Mouse (Mus musculus): Measurements from ENCODE around the gene Brms1l. TPM values are rescaled to one million over a fixed set of nuclear protein-coding genes. Genes with fewer than 3 reads are reported as not detected.

Brms1l gene
- polyA plus RNA-seq, 1 experiment, result 28.3 TPM

DNA sequence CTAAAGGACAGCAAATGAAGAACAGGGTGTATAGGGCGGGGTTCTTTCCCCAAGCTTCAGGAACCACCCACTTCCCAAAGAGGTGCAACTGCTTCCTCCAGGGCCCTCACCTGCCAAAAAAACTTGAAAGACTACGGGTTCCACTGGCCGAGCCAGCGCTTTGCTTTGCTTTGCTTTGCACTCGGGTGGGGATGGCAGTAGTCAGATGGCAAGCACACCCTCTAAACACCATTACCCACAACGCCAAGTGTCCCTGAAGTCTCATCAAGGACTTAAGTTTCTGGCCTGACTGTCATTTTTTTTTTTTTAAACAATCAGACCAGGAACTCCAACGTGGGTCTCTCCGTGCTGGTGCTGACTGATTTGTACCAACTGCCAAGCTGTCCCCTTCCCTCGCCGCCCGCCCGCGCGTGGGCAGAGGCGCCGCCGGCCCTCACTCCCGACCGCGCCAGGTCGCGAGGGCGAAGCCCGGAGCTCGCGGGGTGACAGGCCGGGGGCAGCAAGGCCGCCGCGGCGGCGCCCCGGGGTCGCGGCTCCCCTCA lies 15.9 kb upstream of the Brms1l start:
- Histone ChIP-seq H3K4me3 (replicated peaks; ENCODE audit: control insufficient read depth, low read depth, low read length) (peak overlapping the region; percentile 76), H3K27ac (ENCODE audit: control insufficient read depth, insufficient read depth, low read depth, low read length, poor library complexity) (peak overlapping the region; percentile 97), H3K4me1 (ENCODE audit: control insufficient read depth, insufficient read depth, low read length) (no peaks in the 10 kb centered on the region; the same call in 1 of the 2 replicates)
- under 1% methylated on average over 35 of the region's 35 CpGs for WGBS
- TF ChIP-seq POLR2A (IDR thresholded peaks at IDR 0.05; ENCODE audit: borderline replicate concordance, control insufficient read depth, low read depth, low read length) (no peak), CTCF (IDR thresholded peaks at IDR 0.05; ENCODE audit: control insufficient read depth, insufficient read depth, low read length) (no peak)

DNA sequence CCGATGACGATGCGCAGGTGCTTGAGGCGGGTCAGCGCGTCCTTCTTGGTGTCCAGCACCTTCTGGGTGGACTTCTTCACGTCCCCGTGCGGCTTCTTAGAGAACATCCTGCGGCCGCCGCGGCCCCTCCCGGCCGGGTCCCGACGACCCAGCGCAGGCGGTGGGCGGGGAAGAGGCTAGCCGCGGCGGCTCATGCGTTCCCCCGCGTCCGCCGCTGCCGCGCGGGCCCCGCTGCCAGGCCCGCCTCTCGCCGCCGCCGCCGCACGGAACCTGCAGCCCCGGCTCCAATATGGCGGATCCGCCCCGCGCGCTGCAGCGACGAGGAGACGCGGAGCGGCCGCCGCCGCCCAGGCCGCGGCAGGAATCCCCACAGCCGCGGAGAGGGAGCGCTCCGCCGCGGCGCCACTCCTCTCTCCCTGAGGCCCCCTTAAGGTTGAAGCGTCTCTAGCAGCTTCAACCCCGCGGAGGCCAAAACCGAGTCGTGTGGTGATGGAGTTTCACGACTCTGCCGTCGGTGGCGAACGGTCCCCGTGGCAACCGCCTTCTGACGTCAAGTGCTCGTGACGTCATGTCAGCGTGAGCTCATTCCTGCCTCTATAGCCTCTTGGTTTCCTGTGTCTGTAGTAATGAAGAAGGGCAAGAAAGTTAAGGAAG lies 15.3 kb upstream of the Brms1l start, which contains the start of gene Ralgapa1:
Ralgapa1 (minus strand) TSS at position 507 of the 654 bp plus-strand sequence.
- TF ChIP-seq POLR2A (IDR thresholded peaks at IDR 0.05; ENCODE audit: borderline replicate concordance, control insufficient read depth, low read depth, low read length) (peak; percentile 64; the same call in 1 of the 2 replicates), CTCF (IDR thresholded peaks at IDR 0.05; ENCODE audit: control insufficient read depth, insufficient read depth, low read length) (peak; percentile 25; the same call in 1 of the 2 replicates)
- Histone ChIP-seq H3K4me1 (ENCODE audit: control insufficient read depth, insufficient read depth, low read length) (no peaks in the 10 kb centered on the region; the same call in 1 of the 2 replicates), H3K27ac (ENCODE audit: control insufficient read depth, insufficient read depth, low read depth, low read length, poor library complexity) (peak within 1 kb of the TSS; percentile 97), H3K4me3 (replicated peaks; ENCODE audit: control insufficient read depth, low read depth, low read length) (peak within 1 kb of the TSS; percentile 76)
- under 1% methylated on average over 76 of the region's 78 CpGs for WGBS

DNA sequence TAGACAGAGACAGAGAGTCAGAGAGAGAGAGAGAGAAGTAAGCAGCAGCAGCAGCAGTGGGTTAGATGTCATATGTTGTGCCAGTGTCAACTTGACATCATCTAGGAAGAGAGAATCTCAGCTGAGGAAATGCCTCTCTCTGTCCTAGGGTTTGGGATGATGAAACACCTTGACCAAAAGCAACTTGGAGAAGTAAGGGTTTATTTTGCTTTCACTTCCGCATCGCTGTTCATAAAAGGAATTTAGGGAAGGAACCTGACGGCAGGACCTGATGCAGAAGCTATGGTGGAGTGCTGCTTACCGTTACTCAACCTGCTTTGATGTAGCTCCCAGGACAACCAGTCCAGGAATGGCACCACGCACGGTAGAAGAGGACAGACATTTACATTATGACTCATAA lies 12.1 kb upstream of the Brms1l start:
- Histone ChIP-seq H3K4me3 (replicated peaks; ENCODE audit: control insufficient read depth, low read depth, low read length) (no peak overlapping the region), H3K4me1 (ENCODE audit: control insufficient read depth, insufficient read depth, low read length) (no peaks in the 10 kb centered on the region; the same call in 1 of the 2 replicates), H3K27ac (ENCODE audit: control insufficient read depth, insufficient read depth, low read depth, low read length, poor library complexity) (no peak overlapping the region; the same call in 1 of the 2 replicates)
- no peak for TF ChIP-seq POLR2A (IDR thresholded peaks at IDR 0.05; ENCODE audit: borderline replicate concordance, control insufficient read depth, low read depth, low read length)
- TF ChIP-seq CTCF (IDR thresholded peaks at IDR 0.05; ENCODE audit: control insufficient read depth, insufficient read depth, low read length), result no peak
- 47% methylated on average over 6 of the region's 6 CpGs for WGBS

DNA sequence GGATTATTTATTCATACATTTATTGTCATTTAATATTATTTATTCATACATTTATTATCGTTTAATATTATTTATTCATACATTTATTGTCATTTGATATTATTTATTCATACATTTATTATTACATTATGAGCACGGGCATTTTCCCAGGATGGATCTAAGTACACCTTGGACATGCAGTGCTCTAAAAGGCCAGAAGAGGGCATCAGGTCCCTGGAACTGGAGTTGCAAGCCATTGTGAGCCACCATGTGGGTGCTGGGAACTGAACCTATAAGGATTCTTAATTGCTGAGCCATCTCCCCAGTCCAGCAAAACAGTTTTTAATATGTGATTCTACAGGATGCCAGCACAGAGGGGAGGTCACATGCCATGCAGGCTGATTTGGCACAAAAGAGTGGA lies 10.6 kb upstream of the Brms1l start:
- Histone ChIP-seq H3K4me1 (ENCODE audit: control insufficient read depth, insufficient read depth, low read length) (no peaks in the 10 kb centered on the region; the same call in 1 of the 2 replicates), H3K4me3 (replicated peaks; ENCODE audit: control insufficient read depth, low read depth, low read length) (no peak overlapping the region), H3K27ac (ENCODE audit: control insufficient read depth, insufficient read depth, low read depth, low read length, poor library complexity) (no peak overlapping the region)
- WGBS, result 80% methylated on average over 2 of the region's 2 CpGs
- no peak for TF ChIP-seq CTCF (IDR thresholded peaks at IDR 0.05; ENCODE audit: control insufficient read depth, insufficient read depth, low read length)
- TF ChIP-seq POLR2A (IDR thresholded peaks at IDR 0.05; ENCODE audit: borderline replicate concordance, control insufficient read depth, low read depth, low read length), result no peak

DNA sequence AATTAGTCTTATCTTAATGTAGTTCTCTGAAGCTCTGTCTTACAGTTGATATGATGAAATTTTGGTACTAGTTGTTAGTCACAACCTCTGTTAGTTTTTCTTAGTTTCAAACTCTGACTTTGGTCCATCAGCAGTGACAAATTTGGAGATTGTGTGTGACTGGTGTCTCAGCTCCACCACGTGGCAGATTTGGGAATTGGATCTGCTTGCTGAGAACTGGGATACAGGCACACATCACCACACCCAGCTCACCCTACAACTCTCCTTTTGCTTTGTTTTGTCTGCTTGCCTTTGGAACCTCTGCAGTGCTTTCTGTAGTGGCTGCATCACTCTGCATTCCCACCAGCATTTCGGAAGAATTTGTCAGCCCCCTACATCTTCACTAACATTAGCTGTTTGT lies 5.0 kb upstream of the Brms1l start:
- no peak overlapping the region for H3K4me3 ChIP-seq (replicated peaks; ENCODE audit: control insufficient read depth, low read depth, low read length)
- 28% methylated on average over 2 of the region's 2 CpGs for WGBS
- H3K4me1 ChIP-seq (ENCODE audit: control insufficient read depth, insufficient read depth, low read length), result no peaks in the 10 kb centered on the region
- no peak overlapping the region for H3K27ac ChIP-seq (ENCODE audit: control insufficient read depth, insufficient read depth, low read depth, low read length, poor library complexity)
- TF ChIP-seq CTCF (IDR thresholded peaks at IDR 0.05; ENCODE audit: control insufficient read depth, insufficient read depth, low read length) (peak; percentile 73), POLR2A (IDR thresholded peaks at IDR 0.05; ENCODE audit: borderline replicate concordance, control insufficient read depth, low read depth, low read length) (no peak)

DNA sequence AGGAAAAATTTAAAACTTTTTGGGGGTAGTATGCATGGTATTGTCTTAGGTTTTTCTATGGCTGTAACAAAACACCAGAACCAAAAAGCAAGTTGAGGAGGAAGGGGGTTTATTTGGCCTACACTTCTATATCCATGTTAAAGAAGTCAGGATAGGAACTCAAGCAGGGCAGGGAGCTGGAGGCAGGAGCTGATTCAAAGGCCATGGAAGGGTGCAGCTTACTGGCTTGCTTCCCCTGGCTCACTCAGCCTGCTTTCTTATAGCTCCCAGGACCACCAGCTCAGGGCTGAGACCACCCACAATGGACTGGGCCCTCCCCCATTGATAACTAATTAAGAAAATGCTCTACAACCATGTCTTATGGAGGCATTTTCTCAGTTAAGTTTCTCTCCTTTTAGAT lies 3.2 kb upstream of the Brms1l start:
- no peaks in the 10 kb centered on the region for H3K4me1 ChIP-seq (ENCODE audit: control insufficient read depth, insufficient read depth, low read length)
- H3K27ac ChIP-seq (ENCODE audit: control insufficient read depth, insufficient read depth, low read depth, low read length, poor library complexity), result no peak overlapping the region
- no peak for TF ChIP-seq CTCF (IDR thresholded peaks at IDR 0.05; ENCODE audit: control insufficient read depth, insufficient read depth, low read length)
- no peak for TF ChIP-seq POLR2A (IDR thresholded peaks at IDR 0.05; ENCODE audit: borderline replicate concordance, control insufficient read depth, low read depth, low read length)
- no peak overlapping the region for H3K4me3 ChIP-seq (replicated peaks; ENCODE audit: control insufficient read depth, low read depth, low read length)

DNA sequence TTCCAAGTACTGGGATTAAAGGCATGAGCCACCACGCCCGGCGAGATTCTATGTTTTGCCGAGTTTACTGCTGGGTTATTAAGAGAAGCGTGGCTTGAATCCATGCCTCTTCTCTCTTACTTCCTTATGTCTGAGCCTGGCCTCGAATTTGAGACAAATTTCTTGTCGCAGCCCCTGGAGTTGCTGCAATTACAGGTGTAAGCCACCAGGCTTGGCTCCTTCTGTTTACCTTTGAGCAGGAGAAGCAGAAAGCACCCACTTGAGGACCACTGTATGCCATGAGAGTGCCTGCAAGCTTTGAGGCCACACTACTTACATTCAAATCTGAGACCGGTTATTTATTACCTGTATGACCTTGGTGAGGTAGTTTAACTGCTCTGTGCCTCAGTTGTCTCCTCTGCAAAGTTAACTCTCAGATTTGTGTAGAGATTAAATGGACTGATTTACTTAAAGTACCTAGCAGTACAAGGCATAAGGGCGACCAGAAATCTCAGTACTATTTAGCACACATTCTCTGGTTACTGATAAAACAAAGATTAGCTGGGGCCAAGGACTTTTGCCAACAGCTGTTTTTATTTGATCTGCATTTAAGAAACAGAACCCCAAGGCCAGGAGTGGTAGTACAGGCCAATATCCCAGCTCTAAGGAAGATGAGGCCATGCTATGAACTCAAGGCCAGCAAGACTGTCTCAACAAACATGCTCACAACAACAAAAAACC lies 2.1 kb upstream of the Brms1l start:
- Histone ChIP-seq H3K4me3 (replicated peaks; ENCODE audit: control insufficient read depth, low read depth, low read length) (no peak overlapping the region), H3K4me1 (ENCODE audit: control insufficient read depth, insufficient read depth, low read length) (no peaks in the 10 kb centered on the region), H3K27ac (ENCODE audit: control insufficient read depth, insufficient read depth, low read depth, low read length, poor library complexity) (no peak overlapping the region)
- TF ChIP-seq POLR2A (IDR thresholded peaks at IDR 0.05; ENCODE audit: borderline replicate concordance, control insufficient read depth, low read depth, low read length) (no peak), CTCF (IDR thresholded peaks at IDR 0.05; ENCODE audit: control insufficient read depth, insufficient read depth, low read length) (no peak)
- WGBS, result 71% methylated on average over 9 of the region's 9 CpGs

DNA sequence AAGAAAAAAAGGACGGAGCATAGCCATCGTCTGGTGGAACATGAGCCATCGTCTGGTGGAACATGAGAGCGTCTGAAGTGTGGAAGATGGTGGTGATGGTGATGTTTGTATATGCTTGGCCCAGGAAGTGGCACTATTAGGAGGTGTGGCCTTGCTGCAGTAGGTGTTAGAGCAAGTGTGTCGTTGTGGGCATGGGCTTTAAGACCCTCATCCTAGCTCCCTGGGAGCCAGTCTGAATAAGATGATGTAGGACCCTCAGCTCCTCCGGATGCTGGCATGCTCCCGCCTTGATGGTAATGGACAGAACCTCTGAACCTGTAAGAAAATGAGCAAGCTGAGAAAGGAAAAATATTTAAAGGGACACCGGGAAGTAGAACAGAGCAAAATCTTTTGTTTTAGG lies 1.2 kb upstream of the Brms1l start:
- WGBS, result 90% methylated on average over 8 of the region's 8 CpGs
- TF ChIP-seq CTCF (IDR thresholded peaks at IDR 0.05; ENCODE audit: control insufficient read depth, insufficient read depth, low read length), result no peak
- TF ChIP-seq POLR2A (IDR thresholded peaks at IDR 0.05; ENCODE audit: borderline replicate concordance, control insufficient read depth, low read depth, low read length), result no peak
- H3K27ac ChIP-seq (ENCODE audit: control insufficient read depth, insufficient read depth, low read depth, low read length, poor library complexity), result no peak overlapping the region
- H3K4me1 ChIP-seq (ENCODE audit: control insufficient read depth, insufficient read depth, low read length), result no peaks in the 10 kb centered on the region
- H3K4me3 ChIP-seq (replicated peaks; ENCODE audit: control insufficient read depth, low read depth, low read length), result no peak overlapping the region

Measured in bone marrow, adult 2 months (tissue).